Mouse (Mus musculus) colon, adult 2 months (tissue): Measurements from ENCODE around the gene Cmtm8. TPM values are rescaled to one million over a fixed set of nuclear protein-coding genes. Genes with fewer than 3 reads are reported as not detected.

Source experiments
- polyA plus RNA-seq: library from polyadenylated mRNA; depleted of rRNA; stranded (reverse); fragments of >200 nt; gene quantifications from 2 replicates; pipeline ENCODE4 v1.2.3, GENCODE M21; 2012; rRNA removed

Gene Cmtm8
- 40.3 and 47.6 TPM in 2 replicates for polyA plus RNA-seq

GRCm38 (mm10) chr9:114844017-114844662 is at the start of gene Cmtm8:
Cmtm8 (minus strand) TSS chr9:114844156.

GRCm38 (mm10) chr9:114781526-114782212 is 62.3 kb downstream of the Cmtm8 start, which contains the start of gene Cmtm7:
Cmtm7 (minus strand) TSS chr9:114781856.

Other genes starting within 250 kb of the Cmtm8 start
- gene Cnot10, start 204.0 kb downstream of the Cmtm8 start, polyA plus RNA-seq = 21.0 and 21.2 TPM in 2 replicates
- gene Dync1li1, start 155.4 kb downstream of the Cmtm8 start, polyA plus RNA-seq = 14.0 and 14.7 TPM in 2 replicates
- 48.4 and 65.4 TPM in 2 replicates for gene Cmtm6, start 113.0 kb downstream of the Cmtm8 start, polyA plus RNA-seq
- 95.2 and 113 TPM in 2 replicates for gene Cmtm7, start 62.3 kb downstream of the Cmtm8 start, polyA plus RNA-seq
- 33.6 and 42.3 TPM in 2 replicates for gene Gpd1l, start 89.8 kb upstream of the Cmtm8 start, polyA plus RNA-seq
- gene Osbpl10, start 134.4 kb upstream of the Cmtm8 start, polyA plus RNA-seq = 12.4 and 14.7 TPM in 2 replicates
- gene Rps27rt, start 138.6 kb upstream of the Cmtm8 start, polyA plus RNA-seq = 15.4 and 25.9 TPM in 2 replicates